Mouse (Mus musculus) stomach, embryonic 14.5 days (tissue): ENCODE measurements around the gene F2rl1. TPM values are rescaled to one million over a fixed set of nuclear protein-coding genes. Genes with fewer than 3 reads are reported as not detected.

Source experiments
- ATAC-seq: fragments of 200-750 bp; cut with Nextera tagmentation; 2 replicates; pipeline ENCODE4 v1.8.0; 2017; ENCODE audit warnings: low read depth, moderate TSS enrichment; ENCODE audit not compliant: insufficient number of reproducible peaks, insufficient read depth, low FRiP score
- H3K27ac ChIP-seq: fragments of 300-500 bp; sonication (generic); 2 replicates; pipeline ENCODE4 v1.5.1; 2014; ENCODE audit warnings: mild to moderate bottlenecking, low read length, moderate library complexity, mixed read lengths
- H3K27me3 ChIP-seq: fragments of 300-500 bp; sonication (generic); 2 replicates; pipeline ENCODE4 v1.6.1; 2014; ENCODE audit warnings: low read length, control low read depth, mixed read lengths; ENCODE audit not compliant: control insufficient read depth, insufficient read depth
- H3K36me3 ChIP-seq: fragments of 300-500 bp; sonication (generic); 2 replicates; pipeline ENCODE4 v1.6.1; 2014; ENCODE audit warnings: mild to moderate bottlenecking, control low read depth, low read length, moderate library complexity, mixed read lengths; ENCODE audit not compliant: control insufficient read depth, insufficient read depth
- H3K4me1 ChIP-seq: fragments of 300-500 bp; sonication (generic); 2 replicates; pipeline ENCODE4 v1.6.1; 2014; ENCODE audit warnings: low read length, control low read depth, mixed read lengths; ENCODE audit not compliant: control insufficient read depth, insufficient read depth
- H3K4me2 ChIP-seq: fragments of 300-500 bp; sonication (generic); replicated peaks from 2 replicates; pipeline ENCODE4 v1.6.1; 2014; ENCODE audit warnings: low read depth, low read length, control low read depth
- H3K4me3 ChIP-seq: fragments of 300-500 bp; sonication (generic); 2 replicates; pipeline ENCODE4 v1.5.1; 2014; ENCODE audit warnings: low read depth, low read length, control low read depth
- H3K9ac ChIP-seq: fragments of 300-500 bp; sonication (generic); replicated peaks from 2 replicates; pipeline ENCODE4 v1.6.1; 2014; ENCODE audit warnings: low read depth, mild to moderate bottlenecking, control low read depth, low read length, moderate library complexity, mixed read lengths
- H3K9me3 ChIP-seq: fragments of 300-500 bp; sonication (generic); 2 replicates; pipeline ENCODE4 v1.6.1; 2016; ENCODE audit warnings: low read depth, low read length, control low read depth; ENCODE audit not compliant: control insufficient read depth
- WGBS: fragments of 180-500 bp; shearing (Covaris S2); extraction: QIAGEN DNeasy Blood & Tissue Kit; methylation state at CpG from one replicate; pipeline ENCODE4 v1.1.7; 2014; 5-methylcytosine and 5-hydroxymethylcytosine counted together
- polyA plus RNA-seq: library from polyadenylated mRNA; unstranded; fragments of >200 nt; fragmentation: Nextera tagmentation; extraction: Ambion mirVana; gene quantifications from 2 replicates; pipeline ENCODE4 v1.2.1, GENCODE M21; 2014

F2rl1 gene
- polyA plus RNA-seq, result 11.4 and 13.8 TPM in 2 replicates

DNA sequence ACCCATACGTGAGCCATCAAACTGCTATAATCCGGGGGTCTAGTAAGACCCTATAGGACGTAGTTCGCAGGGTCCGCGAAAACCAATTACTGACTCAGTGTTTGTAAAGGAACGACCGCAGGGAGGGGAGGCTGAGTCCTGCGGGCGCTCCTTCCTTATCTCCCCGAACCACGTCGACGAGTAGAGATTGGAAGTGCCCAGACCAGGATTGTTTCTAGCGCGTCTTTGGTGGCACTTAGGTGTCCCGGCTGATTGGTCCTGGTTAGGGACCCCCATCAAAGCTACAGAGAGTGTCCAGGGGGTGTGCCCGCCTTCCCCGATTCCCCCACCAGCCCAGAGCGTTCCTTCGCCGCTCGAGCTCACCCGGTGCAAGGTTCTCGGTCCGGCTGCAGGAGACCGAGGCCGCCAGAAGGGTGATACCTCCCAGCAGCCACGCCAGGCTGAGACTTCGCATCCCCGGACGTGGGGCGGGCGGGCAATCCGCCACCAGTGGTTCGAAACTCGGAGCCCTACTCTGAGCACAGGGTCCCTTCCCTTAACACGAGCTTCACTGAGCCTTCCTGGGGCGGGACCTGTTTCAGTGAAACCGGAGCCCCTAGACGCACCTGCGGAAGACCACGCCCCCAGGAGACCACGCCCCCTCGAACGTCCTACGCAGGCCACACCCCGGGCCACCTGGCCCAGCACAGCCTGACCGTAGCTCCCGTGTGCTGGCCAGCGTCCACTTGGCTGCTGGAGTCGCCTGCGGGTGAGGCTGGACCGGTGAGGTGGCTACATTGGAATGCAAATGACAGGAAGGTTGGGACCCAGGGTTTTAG, at the start of gene F2rl1:
Gene F2rl1 (minus strand): TSS at position 554 of the 818 bp plus-strand sequence.
- peaks cover 9% of the 10 kb centered on the region for H3K27me3 ChIP-seq
- H3K9ac ChIP-seq, result peak within 1 kb of the TSS; percentile 45
- no peaks in the 10 kb centered on the region for H3K9me3 ChIP-seq
- H3K36me3 ChIP-seq, result no peaks in the 10 kb centered on the region
- peak within 1 kb of the TSS; percentile 48 for H3K4me3 ChIP-seq
- under 1% methylated on average over 54 of the region's 54 CpGs for WGBS
- H3K4me1 ChIP-seq, result 0 out of 2 replicates have a peak, but pooled peaks cover 5% of the 10 kb centered on the region
- ATAC-seq, result peak; percentile 88
- H3K4me2 ChIP-seq, result peak within 1 kb of the TSS; percentile 89
- peak within 1 kb of the TSS; percentile 33; the same call in 1 of the 2 replicates for H3K27ac ChIP-seq

DNA sequence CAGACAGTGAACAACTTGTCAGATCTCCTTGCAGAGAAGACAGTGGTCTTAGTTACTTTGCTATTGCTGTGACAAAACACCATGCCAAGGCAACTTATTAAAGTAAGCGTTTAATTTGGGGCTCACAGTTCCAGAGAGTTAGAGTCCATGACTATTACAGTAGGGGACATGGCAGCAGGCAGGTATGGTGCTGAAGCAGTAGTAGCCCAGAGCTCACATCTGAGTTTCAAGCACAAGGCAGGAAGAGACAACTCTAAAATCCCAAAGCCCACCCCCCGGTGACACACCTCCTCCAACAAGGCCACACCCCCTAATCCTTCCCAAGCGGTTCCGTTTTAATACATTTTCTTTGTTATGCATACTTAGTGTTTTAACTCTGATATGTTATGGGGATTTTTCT, 45.9 kb upstream of the F2rl1 start:
- Histone ChIP-seq H3K36me3 (no peaks in the 10 kb centered on the region), H3K27ac (no peak overlapping the region), H3K27me3 (no peaks in the 10 kb centered on the region), H3K4me3 (no peak overlapping the region), H3K9ac (no peak overlapping the region), H3K4me1 (no peaks in the 10 kb centered on the region), H3K4me2 (no peak overlapping the region), H3K9me3 (no peaks in the 10 kb centered on the region)
- ATAC-seq, result no peak
- WGBS, result 98% methylated on average over 4 of the region's 4 CpGs

DNA sequence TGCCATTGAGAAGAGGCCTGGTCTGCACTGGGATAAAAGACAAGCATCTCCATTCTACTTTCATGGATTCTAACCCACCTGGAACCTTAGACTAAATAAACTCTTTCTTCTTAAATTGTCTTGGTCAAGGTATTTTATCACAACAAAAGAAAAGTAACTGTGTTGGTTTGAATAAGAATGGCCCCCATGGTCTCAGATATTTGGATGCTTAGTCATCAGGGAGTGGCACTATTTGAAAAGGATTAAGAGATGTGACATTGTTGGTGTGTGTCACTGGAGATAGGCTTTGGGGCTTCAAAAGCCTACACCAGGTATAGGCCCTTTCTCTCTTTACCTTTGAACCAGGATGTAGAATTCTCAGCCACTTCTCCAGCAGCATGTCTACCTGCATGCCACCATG, 44.3 kb upstream of the F2rl1 start:
- no peaks in the 10 kb centered on the region for H3K36me3 ChIP-seq
- H3K4me1 ChIP-seq, result no peaks in the 10 kb centered on the region
- no peak overlapping the region for H3K27ac ChIP-seq
- H3K4me2 ChIP-seq, result no peak overlapping the region
- no peaks in the 10 kb centered on the region for H3K9me3 ChIP-seq
- no peak overlapping the region for H3K4me3 ChIP-seq
- H3K9ac ChIP-seq, result no peak overlapping the region
- no peak for ATAC-seq
- no peaks in the 10 kb centered on the region for H3K27me3 ChIP-seq

DNA sequence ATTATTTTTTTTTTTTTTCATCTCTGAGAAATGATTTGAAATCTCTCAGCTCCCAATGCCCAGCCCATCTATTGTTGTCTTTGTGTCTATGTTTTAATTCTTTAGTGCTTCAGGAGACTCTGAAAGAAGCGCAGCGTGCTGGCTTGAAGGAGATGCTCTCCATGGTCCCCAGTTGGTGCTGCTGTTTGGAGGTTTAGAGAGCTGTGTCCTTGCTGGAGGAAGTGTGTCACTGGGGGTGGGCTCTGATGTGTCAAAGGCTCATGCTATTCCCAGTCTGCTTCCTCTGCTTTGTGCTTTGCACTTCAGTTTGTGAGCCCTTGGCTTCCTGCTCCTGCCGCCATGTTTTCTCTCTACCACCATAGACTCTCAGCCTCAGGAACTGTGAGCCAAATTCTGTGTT, 43.3 kb upstream of the F2rl1 start:
- Histone ChIP-seq H3K4me1 (no peaks in the 10 kb centered on the region), H3K27me3 (no peaks in the 10 kb centered on the region), H3K27ac (no peak overlapping the region), H3K9ac (no peak overlapping the region), H3K9me3 (no peaks in the 10 kb centered on the region), H3K4me3 (no peak overlapping the region), H3K4me2 (no peak overlapping the region), H3K36me3 (no peaks in the 10 kb centered on the region)
- no peak for ATAC-seq
- WGBS, result 98% methylated on average over 3 of the region's 3 CpGs

DNA sequence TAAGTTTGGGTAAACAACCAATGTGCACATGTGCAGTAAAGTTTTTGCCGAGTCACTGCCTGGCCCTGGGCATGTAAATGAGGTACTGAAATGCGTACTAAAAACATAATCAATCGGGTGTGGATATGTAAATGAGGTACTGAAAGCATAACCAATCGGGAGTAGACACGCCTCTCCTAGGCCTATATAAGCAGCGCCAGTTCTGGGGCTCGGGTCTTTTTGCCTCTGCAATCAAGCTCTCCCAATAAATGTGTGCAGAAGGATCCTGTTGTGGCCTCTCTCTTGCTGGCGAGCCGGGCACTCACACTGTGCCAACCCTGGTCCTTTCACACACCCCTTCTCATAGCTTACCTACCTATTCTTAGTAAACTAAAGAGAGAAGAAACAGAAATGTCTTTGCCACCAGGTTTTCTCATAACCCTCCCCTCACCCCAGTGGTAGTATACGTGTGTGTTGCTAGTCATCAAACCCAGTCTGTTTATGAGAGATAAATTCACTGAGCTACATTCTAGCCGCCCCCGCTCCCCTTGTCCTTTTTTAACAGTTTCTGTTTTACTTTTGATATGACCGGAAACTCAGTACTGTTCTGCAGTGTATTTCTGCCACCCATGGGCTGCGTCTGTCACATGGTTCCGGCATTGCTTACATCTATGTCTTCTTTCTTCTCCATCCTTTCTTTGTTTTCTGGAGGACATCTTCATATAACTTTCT, 42.0 kb upstream of the F2rl1 start:
- no peaks in the 10 kb centered on the region for H3K27me3 ChIP-seq
- no peaks in the 10 kb centered on the region for H3K36me3 ChIP-seq
- H3K27ac ChIP-seq, result no peak overlapping the region
- no peak overlapping the region for H3K4me2 ChIP-seq
- 96% methylated on average over 15 of the region's 15 CpGs for WGBS
- no peaks in the 10 kb centered on the region for H3K4me1 ChIP-seq
- no peaks in the 10 kb centered on the region for H3K9me3 ChIP-seq
- no peak overlapping the region for H3K9ac ChIP-seq
- ATAC-seq, result no peak
- no peak overlapping the region for H3K4me3 ChIP-seq

DNA sequence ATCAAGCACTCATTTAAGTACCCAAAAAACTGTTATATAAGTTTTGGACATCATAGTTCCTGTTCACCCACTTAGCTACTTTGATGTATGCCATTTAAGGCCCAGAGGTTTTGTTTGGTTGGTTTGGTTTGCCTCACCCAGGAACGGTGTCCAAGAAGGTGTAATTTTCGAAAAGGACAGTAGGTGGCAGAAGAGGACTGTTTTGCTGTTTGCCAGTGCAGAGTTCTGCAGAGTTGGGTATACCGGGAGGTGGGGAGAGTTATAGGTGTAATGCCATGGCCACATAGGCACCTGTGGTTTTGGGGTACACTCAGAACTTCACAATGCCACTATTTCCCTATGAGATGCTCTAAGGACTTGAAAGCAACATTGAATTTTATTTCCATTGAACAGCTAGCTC, 38.7 kb upstream of the F2rl1 start:
- peak; percentile 58; the same call in 1 of the 2 replicates for ATAC-seq
- Histone ChIP-seq H3K4me2 (no peak overlapping the region), H3K27ac (no peak overlapping the region), H3K9ac (no peak overlapping the region), H3K4me3 (no peak overlapping the region), H3K36me3 (no peaks in the 10 kb centered on the region), H3K9me3 (no peaks in the 10 kb centered on the region), H3K27me3 (no peaks in the 10 kb centered on the region), H3K4me1 (no peaks in the 10 kb centered on the region)
- 3% methylated on average over 3 of the region's 3 CpGs for WGBS

DNA sequence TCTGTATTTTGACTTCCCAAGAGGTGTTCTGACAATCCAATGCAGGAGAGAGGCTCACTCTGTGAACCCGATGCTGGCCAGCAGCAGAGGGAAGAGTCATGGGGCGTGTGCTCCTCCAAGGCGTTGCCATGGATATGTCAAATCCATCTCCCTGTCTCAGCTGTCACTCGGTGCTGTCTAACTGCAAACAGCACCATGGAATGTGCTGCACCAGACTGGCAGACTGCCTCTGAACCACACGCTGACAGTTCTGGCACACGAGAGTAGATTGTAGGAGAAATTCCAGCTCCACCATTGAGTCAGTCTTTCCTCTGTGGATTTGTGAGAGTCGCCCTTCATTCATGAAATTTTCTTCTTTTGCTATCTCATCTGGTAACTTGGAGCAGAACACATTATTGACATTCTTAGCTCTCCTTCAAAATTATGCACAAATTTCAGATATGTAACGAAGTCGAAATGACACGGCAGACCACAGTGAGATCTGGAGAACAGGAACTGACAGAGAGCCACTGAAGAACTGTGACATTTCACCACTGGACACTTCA, 38.1 kb upstream of the F2rl1 start:
- H3K36me3 ChIP-seq, result no peaks in the 10 kb centered on the region
- H3K4me2 ChIP-seq, result no peak overlapping the region
- H3K9ac ChIP-seq, result no peak overlapping the region
- H3K4me1 ChIP-seq, result no peaks in the 10 kb centered on the region
- H3K9me3 ChIP-seq, result no peaks in the 10 kb centered on the region
- no peak for ATAC-seq
- 56% methylated on average over 10 of the region's 10 CpGs for WGBS
- H3K27me3 ChIP-seq, result no peaks in the 10 kb centered on the region
- H3K4me3 ChIP-seq, result no peak overlapping the region
- H3K27ac ChIP-seq, result no peak overlapping the region

DNA sequence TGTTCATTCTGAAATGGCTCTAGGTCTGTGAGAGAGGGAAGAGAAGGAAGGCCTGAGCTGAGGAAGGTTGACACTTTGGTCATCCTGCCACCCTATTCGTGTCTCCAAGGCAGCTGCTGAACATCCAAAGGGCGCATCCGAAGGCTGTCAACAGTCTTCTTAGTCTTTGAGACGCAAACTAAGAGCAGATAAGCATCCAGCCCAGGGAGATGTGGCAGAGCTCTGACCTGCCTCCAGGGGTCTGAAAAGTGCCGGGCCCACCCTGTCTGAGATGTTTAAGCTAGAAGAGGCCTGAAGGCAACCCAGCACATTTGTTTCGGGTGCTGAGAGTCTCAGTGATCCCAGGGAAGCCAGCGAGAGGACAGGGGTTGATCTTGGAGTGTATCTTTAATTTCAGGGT, 32.3 kb upstream of the F2rl1 start:
- no peak for ATAC-seq
- Histone ChIP-seq H3K36me3 (no peaks in the 10 kb centered on the region), H3K4me2 (no peak overlapping the region), H3K27me3 (no peaks in the 10 kb centered on the region), H3K4me1 (no peaks in the 10 kb centered on the region), H3K9me3 (no peaks in the 10 kb centered on the region), H3K9ac (no peak overlapping the region), H3K4me3 (no peak overlapping the region), H3K27ac (no peak overlapping the region)
- 71% methylated on average over 7 of the region's 7 CpGs for WGBS
